In the genomic region with DNA sequence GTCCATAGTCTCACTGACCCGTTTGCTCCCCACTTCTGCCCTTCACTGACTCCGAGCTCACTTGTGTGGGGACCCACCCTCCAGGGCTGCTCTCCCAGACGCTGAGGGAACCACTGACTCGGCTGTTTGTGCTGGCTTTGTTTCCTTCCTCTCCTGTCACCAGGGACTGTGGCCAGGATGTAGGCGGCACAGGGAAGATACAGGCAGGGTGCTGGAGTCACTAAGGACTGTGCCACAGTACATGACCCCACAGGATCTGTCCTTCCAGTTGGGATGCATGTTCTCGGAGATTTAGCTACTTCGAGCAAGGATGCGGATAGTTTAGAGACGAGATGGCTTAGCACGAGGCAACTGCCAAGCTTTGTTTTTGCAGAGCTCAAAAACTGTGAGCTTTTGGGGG, we compare ENCODE assay signal across 9 mouse cellular contexts. TPM values are rescaled to one million over a fixed set of nuclear protein-coding genes. Genes with fewer than 3 reads are reported as not detected.
DNase-seq lines count a peak whose midpoint lies in the region; ATAC-seq lines count a peak whose summit lies in the region.
"Had no signal": no experiment of that assay in that cellular context is flagged by ENCODE, and none has a peak within 500 bp of the region (broad histone marks: within the 10 kb centered on the region; RNA-seq: fewer than 3 reads in every experiment).

No protein-coding gene starts in this region.

- H3K9me3 ChIP-seq in megakaryocyte, embryonic 14.5 days: no peaks in the 10 kb centered on the region
- H3K9me3 ChIP-seq: embryonic facial prominence, embryonic 12.5 days; liver, embryonic 15.5 days had no signal

- peak; percentile 77 for DNase-seq in heart, adult 8-10 months (ENCODE audit: low spot score)
- DNase-seq in kidney, postnatal 4 days: peak; percentile 19 to 42
- DNase-seq in thymus, postnatal 36 days: peak; percentile 61 to 72
- no peak for DNase-seq in frontal cortex, postnatal 25 days (ENCODE audit: low spot score in 2 of 2)

- peak overlapping the region; percentile 81 for H3K4me3 ChIP-seq in megakaryocyte, embryonic 14.5 days (replicated peaks)
- H3K4me3 ChIP-seq: embryonic facial prominence, embryonic 12.5 days; liver, embryonic 15.5 days had no signal

- H3K36me3 ChIP-seq in megakaryocyte, embryonic 14.5 days (replicated peaks; ENCODE audit: low read length): no peaks in the 10 kb centered on the region
- H3K36me3 ChIP-seq: embryonic facial prominence, embryonic 12.5 days; liver, embryonic 15.5 days had no signal

- no peak; the same call in 1 of the 2 replicates for ATAC-seq in megakaryocyte, adult 5-6 weeks (ENCODE audit: poor library complexity, severe bottlenecking)
- ATAC-seq in megakaryocyte-erythroid progenitor cell, adult 5-6 weeks (replicated peaks; ENCODE audit: low FRiP score, low TSS enrichment, poor library complexity, severe bottlenecking): no peak

- peaks cover 74% of the 10 kb centered on the region for H3K4me1 ChIP-seq in megakaryocyte, embryonic 14.5 days

- H3K27me3 ChIP-seq in megakaryocyte, embryonic 14.5 days (replicated peaks): peaks cover 2% of the 10 kb centered on the region

RNA-seq across cellular contexts. Expression of a gene that starts 25.5 kb away (rescaled TPM):
- 2.2 and 6.8 TPM in 2 replicates for polyA plus RNA-seq in megakaryocyte, embryonic 14.5 days (2012; ENCODE audit: insufficient read depth, low replicate concordance)
- total RNA-seq in megakaryocyte, adult 5-6 weeks (2015): 29.7 and 37.6 TPM in 2 replicates
- 5.3 and 12.9 TPM in 2 replicates for total RNA-seq in megakaryocyte, adult 5-6 weeks (2017)
- total RNA-seq in heart, adult 8-10 months (2022): 10 to 100 TPM; 75.9 to 93.5 (median 92.3) TPM
- 23.7 and 33.3 TPM in 2 replicates for total RNA-seq in megakaryocyte-erythroid progenitor cell, adult 5-6 weeks (2014; fragmentation: Nextera tagmentation)
- 7.0 and 7.9 TPM in 2 replicates for total RNA-seq in megakaryocyte-erythroid progenitor cell, adult 5-6 weeks (2017)

RNA-seq across cellular contexts. Expression of a gene that starts 30.4 kb away (rescaled TPM):
- 2.0 and 21.6 TPM in 2 replicates for polyA plus RNA-seq in megakaryocyte, embryonic 14.5 days (2012; ENCODE audit: insufficient read depth, low replicate concordance)
- total RNA-seq in megakaryocyte, adult 5-6 weeks (2015): 41.8 and 43.7 TPM in 2 replicates
- total RNA-seq in megakaryocyte, adult 5-6 weeks (2017): 55.9 and 65.7 TPM in 2 replicates
- total RNA-seq in heart, adult 8-10 months (2022): 10 to 100 TPM; 29.2 to 41.0 (median 37.3) TPM
- 8.7 and 10.9 TPM in 2 replicates for total RNA-seq in megakaryocyte-erythroid progenitor cell, adult 5-6 weeks (2014; fragmentation: Nextera tagmentation)
- total RNA-seq in megakaryocyte-erythroid progenitor cell, adult 5-6 weeks (2017): 15.2 and 19.4 TPM in 2 replicates

Comparison
In these comparisons a context has a peak if more than half of its experiments do, and no peak if none do; other contexts are left out.
1. DNase-seq: peak in heart, adult 8-10 months (single experiment), kidney, postnatal 4 days (2 of 2) and thymus, postnatal 36 days (2 of 2); none in frontal cortex, postnatal 25 days (0 of 2).